Mouse (Mus musculus): Measurements from ENCODE around the gene Il17ra. TPM values are rescaled to one million over a fixed set of nuclear protein-coding genes. Genes with fewer than 3 reads are reported as not detected.

Il17ra gene
- total RNA-seq, 2 experiments from 2014 or later = 6.0 to 7.3 TPM

DNA sequence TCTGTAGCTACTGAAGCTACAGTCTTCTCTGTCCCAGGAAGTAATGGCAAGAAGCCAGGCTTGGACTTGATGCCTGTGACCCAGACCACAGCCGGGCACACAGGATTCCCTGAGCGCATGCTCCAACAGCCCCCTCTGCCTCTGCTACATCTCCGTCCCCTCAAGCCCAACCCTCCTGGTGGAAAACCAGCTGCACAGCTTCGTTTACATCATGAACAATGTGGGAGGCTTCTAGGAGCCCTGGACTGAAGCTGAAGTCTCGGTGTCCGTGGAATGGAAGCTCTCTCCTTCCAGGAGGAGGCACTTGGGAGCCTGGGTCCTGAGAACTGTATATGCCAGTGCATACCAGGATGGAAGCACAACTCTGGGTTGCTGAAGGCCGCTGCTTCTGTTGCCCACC lies 46.9 kb downstream of the Il17ra start:
- DNase-seq = no peak

DNA sequence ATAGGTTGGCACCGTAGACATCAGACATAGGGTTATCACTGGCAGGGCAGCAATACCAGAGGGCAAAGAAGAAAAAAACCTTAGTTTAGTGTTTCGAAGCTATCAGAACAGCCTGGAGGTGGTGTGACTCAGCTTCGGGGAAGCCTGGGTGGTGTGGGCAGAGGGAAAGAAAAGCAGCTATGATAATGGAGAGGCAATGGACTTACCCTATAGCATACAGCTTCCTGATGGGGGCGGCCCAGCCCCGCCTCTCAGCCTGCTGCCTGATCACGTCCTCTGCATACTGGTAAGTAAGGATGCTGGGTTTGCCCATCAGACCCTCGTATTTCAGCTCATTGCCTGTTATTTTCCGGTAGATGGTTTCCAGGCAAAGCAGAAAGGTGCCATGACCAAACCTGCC lies 47.4 kb downstream of the Il17ra start:
- peak in 1 of 2 experiments; percentile 37 for DNase-seq

DNA sequence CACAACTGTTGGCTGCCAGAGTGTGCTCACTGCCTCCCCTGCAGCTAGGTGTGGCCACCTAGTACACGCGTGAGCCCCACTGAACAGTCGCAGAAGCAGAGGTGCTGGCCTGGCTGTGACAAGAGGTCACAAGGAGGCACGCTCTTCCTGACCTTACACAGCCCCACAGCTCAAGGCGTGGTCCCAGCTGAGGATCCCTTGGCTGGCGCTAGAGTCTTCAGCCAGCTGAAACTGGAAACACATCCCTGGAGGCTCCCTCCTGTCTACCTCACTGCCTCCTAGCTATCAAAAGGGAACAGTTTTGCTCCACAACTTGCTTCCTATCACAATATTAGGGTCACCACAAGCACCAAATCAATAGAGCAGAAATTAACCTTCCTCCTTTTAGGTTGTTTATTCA lies 48.2 kb downstream of the Il17ra start:
- no peak for DNase-seq

DNA sequence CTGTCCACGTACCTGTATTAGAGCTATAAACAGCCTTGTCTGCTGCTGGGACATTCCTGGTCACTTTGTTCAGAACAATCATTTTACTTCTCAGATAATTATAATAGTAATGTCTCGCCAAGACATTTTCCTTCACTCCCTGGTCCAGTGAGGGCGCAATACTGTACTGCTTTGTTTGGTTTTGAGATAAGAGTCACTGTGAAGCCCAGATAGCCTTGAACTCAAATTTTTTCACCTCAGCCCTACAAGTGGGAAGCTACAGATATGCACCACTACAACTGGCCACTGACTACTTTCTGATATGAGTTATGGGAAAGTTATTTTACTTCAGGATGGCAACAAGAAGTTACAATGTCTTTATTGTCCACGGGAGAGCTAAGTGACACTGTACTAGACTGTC lies 53.4 kb downstream of the Il17ra start:
- no peak for DNase-seq

DNA sequence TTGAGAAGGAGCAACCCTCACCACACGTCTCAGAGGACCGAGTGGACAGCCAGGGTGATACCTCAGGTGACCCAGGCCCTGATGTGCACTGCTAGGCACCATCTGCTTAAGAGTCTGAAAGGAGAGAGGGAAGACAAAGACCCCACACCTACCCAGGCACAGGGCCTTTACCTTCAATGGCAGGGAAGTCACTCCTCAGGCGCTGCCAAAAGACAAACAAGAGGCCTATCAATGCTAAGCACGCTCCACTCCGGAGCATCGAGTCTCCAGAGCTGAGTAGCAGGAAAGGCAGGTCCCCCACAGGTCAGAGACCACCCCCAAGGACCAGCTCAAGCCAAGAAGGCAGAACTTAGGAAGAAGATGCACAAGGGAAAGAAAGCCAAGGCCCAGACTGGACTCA lies 53.8 kb downstream of the Il17ra start:
- DNase-seq = no peak

DNA sequence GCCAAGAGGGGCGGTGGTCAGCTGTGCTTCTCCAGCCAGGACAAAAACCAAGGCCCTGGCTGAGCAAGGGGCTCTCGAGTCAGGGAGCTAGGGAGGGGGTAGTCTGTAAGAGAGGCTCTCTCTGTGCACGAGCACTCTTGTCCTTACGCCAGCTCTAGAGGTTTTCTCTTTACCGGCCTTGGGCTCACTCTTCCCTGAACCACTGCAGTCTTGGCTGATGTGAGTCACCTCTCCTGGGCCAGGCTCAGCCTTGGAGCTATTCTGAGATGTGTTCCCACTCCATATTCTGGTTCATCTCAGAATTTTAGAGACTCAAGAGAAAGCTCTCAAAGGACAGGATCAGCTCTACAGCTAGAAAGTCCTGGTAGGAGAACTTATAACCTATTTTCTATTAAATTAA lies 54.3 kb downstream of the Il17ra start:
- DNase-seq = no peak

DNA sequence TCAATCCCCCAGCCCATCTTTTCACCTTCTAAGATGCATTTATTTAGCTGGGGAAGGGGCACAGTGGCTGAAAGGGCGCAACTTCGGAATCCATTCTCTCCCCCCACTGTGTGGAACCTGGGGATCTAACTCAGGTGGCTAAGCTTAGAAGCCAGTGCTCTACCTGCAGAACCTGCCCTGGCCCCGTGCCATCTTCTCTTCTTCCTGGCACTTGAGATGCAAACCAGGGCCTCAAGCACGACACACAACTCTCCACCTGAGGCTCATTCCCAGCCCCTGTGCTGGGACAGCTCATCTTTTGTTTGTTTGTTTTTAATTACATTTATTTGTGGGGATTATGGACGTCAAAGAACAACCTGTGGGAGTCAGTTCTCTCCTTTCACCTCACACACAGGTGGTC lies 56.6 kb downstream of the Il17ra start:
- DNase-seq = no peak

DNA sequence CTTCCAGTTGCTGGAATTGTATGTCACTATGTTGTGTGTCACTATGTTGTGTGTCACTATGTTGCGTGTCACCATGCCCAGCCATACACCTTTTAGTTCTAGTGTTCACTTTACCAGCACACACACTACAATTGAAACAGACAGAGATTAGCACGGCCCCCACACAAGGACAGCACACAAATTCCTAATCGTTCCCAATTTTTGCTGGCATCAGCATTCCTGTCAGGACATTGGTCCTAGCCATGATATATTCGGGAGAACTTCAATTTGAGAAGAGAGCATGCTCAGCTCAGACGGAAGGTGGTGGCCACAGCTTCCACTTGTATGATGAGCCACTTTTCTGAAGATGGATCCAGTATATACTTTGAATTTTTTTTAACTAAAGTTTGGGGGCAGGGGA lies 61.7 kb downstream of the Il17ra start:
- no peak for DNase-seq

DNA sequence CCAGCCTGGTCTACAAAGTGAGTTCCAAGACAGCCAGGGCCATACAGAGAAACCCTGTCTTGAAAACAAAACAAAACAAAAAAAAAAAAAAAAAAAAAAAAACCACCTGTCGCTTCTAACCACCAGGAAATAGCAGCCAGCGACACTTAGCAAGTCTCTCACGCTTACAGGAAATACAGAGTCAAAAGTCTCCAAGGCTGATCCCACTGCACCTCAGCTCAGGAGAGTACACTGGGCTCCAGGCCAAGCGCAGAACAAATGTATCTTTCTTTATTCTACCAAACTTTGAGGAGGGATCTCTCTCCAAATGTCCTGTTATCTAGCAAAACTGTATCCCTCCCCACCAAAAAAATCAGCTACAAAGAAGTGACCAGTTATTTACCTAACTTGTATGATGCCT lies 66.1 kb downstream of the Il17ra start:
- no peak for DNase-seq

DNA sequence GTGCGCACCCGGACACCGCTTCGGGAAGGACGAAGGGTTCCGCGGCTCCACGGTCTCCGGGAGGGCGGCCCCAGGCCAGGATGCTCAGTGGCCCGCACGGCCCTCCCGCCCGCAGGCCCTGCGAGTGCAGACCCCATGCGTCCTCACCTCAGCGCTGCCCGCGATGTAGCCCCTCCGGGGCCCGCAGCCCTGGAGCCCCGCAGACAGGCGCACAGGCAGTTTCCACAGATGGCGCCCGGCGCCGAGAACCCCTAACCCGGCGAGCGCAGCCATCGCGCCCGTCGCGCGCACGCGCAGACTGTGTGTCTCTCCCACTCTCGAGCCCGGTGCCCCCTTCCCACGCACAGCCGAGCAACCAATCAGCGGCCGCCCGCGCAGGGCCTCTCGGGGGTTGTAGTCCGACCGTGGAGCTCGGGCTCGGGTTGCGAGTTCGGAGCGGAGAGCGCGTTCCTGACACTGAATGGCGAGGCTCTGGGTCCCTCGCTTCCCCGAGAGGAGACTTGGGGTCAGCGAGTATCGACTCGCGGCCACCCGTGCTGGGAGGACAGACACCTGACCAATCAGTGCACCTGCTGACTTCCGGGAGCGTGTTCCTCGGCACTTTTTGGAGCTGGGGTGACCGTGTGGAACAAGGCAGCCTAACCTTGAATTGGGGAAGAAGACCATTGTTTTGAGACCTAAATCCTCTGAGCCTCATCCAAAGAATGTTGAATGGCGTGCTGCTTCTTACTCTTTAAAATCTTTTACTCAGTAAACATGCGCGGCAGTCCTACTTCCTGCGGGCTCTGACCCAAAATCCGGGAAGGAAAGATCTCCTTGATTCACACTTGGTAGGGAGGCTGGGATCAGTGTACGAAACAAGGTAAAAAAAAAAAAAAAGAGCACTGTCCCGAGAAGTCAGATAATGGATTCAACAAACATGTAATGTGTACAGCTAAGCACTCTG lies 68.2 kb downstream of the Il17ra start, which contains the start of gene Hdhd5:
TSS of gene Hdhd5 (minus strand) at position 300 of the 946 bp plus-strand sequence.
- DNase-seq = peak; percentile 93 to 94

DNA sequence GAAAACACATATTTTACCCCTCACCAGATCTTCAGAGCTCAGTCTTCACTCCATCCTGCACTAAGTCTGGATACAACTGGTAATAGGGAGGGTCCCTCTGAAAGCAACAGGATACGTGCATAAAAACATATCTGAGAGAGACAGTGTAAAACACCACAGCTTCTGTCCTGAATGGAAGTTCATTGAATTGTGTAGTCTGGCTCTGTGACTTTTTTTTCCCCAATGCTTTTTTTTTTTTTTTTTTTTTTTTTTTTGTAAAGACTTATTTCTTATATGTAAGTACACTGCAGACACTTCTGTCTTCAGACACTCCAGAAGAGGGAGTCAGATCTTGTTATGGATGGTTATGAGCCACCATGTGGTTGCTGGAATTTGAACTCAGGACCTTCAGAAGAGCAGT lies 69.5 kb downstream of the Il17ra start:
- DNase-seq = no peak

DNA sequence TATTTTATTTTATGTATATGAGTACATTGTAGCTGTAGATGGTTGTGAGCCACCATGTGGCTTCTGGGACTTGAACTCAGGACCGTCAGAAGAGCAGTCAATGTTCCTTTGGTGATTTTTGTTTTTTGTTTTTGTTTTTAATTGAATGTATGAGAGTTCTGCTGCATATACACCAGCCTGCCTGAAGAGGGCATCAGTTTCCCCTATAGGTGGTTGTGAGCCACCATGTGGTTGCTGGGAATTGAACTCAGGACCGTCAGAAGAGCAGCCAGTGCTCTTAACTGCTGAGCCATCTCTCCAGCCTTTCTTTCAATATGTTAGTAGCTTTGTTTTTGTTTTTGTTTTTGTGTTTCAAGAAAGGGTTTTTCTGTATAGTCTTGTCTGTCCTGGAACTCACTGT lies 73.3 kb downstream of the Il17ra start:
- DNase-seq = no peak

Other genes starting within 250 kb of the Il17ra start
- gene D330020A13Rik, start 168.9 kb upstream of the Il17ra start, total RNA-seq (2021) = not detected
- under 1 TPM; 0.40 to 0.51 TPM for gene B4galnt3, start 168.7 kb upstream of the Il17ra start, total RNA-seq (2021)
- 10 to 100 TPM; 41.4 to 44.0 TPM for gene Kdm5a, start 99.1 kb upstream of the Il17ra start, total RNA-seq (2021)
- 1 to 10 TPM; 5.6 to 9.6 TPM for gene Ccdc77, start 98.9 kb upstream of the Il17ra start, total RNA-seq (2021)
- 10 to 100 TPM; 37.7 to 41.3 TPM for gene Tmem121b, start 30.6 kb downstream of the Il17ra start, total RNA-seq (2021)
- gene Hdhd5, start 68.1 kb downstream of the Il17ra start, total RNA-seq (2021) = 10 to 100 TPM; 29.5 to 30.5 TPM
- gene Cecr2, start 203.1 kb downstream of the Il17ra start, total RNA-seq (2021) = 10 to 100 TPM; 14.2 to 14.8 TPM

Data from layer of hippocampus, postnatal 36 days (tissue).